Mouse (Mus musculus): ENCODE results near the gene Abi3. TPM values are rescaled to one million over a fixed set of nuclear protein-coding genes. Genes with fewer than 3 reads are reported as not detected.

Gene Abi3
- polyA plus RNA-seq, 1 experiment from 2014 or later, result 3.9 TPM

- Histone ChIP-seq H3K27me3 (ENCODE audit: control insufficient read depth, insufficient read depth, low read length) (peaks cover 19% of the 10 kb centered on the region), H3K9me3 (ENCODE audit: control insufficient read depth, low read length) (no peaks in the 10 kb centered on the region), H3K4me3 (ENCODE audit: low read length) (no peak overlapping the region), H3K36me3 (ENCODE audit: control insufficient read depth, insufficient read depth, low read length) (no peaks in the 10 kb centered on the region), H3K4me2 (replicated peaks; ENCODE audit: low read depth, low read length) (no peak overlapping the region), H3K27ac (ENCODE audit: low read depth, low read length) (no peak overlapping the region), H3K4me1 (ENCODE audit: control insufficient read depth, insufficient read depth, low read length) (peaks cover 5% of the 10 kb centered on the region; the same call in 1 of the 2 replicates), H3K9ac (ENCODE audit: low read depth, low read length) (no peak overlapping the region)
- 93% methylated on average over 4 of the region's 4 CpGs for WGBS
- no peak for ATAC-seq (ENCODE audit: low FRiP score, low TSS enrichment)
Observed at GRCm38 (mm10) chr11:95822437-95822836, 19.8 kb downstream of the Abi3 start.

- Histone ChIP-seq H3K4me3 (ENCODE audit: low read length) (no peak overlapping the region), H3K4me1 (ENCODE audit: control insufficient read depth, insufficient read depth, low read length) (peaks cover 5% of the 10 kb centered on the region; the same call in 1 of the 2 replicates), H3K36me3 (ENCODE audit: control insufficient read depth, insufficient read depth, low read length) (no peaks in the 10 kb centered on the region), H3K9me3 (ENCODE audit: control insufficient read depth, low read length) (no peaks in the 10 kb centered on the region), H3K27me3 (ENCODE audit: control insufficient read depth, insufficient read depth, low read length) (peaks cover 12% of the 10 kb centered on the region), H3K9ac (ENCODE audit: low read depth, low read length) (no peak overlapping the region), H3K4me2 (replicated peaks; ENCODE audit: low read depth, low read length) (no peak overlapping the region), H3K27ac (ENCODE audit: low read depth, low read length) (no peak overlapping the region)
- WGBS, result 74% methylated on average over 3 of the region's 3 CpGs
- ATAC-seq (ENCODE audit: low FRiP score, low TSS enrichment), result no peak
Observed at GRCm38 (mm10) chr11:95821511-95821910, 20.8 kb downstream of the Abi3 start.

GRCm38 (mm10) chr11:95819138-95819537 lies 23.1 kb downstream of the Abi3 start:
- Histone ChIP-seq H3K4me2 (replicated peaks; ENCODE audit: low read depth, low read length) (no peak overlapping the region), H3K9ac (ENCODE audit: low read depth, low read length) (no peak overlapping the region), H3K36me3 (ENCODE audit: control insufficient read depth, insufficient read depth, low read length) (no peaks in the 10 kb centered on the region), H3K9me3 (ENCODE audit: control insufficient read depth, low read length) (no peaks in the 10 kb centered on the region; the same call in 1 of the 2 replicates), H3K4me3 (ENCODE audit: low read length) (no peak overlapping the region), H3K27me3 (ENCODE audit: control insufficient read depth, insufficient read depth, low read length) (no peaks in the 10 kb centered on the region), H3K27ac (ENCODE audit: low read depth, low read length) (no peak overlapping the region), H3K4me1 (ENCODE audit: control insufficient read depth, insufficient read depth, low read length) (no peaks in the 10 kb centered on the region)
- WGBS, result 86% methylated on average over 8 of the region's 8 CpGs
- ATAC-seq (ENCODE audit: low FRiP score, low TSS enrichment), result no peak

GRCm38 (mm10) chr11:95815412-95815811 lies 26.9 kb downstream of the Abi3 start:
- Histone ChIP-seq H3K27me3 (ENCODE audit: control insufficient read depth, insufficient read depth, low read length) (no peaks in the 10 kb centered on the region), H3K4me2 (replicated peaks; ENCODE audit: low read depth, low read length) (no peak overlapping the region), H3K27ac (ENCODE audit: low read depth, low read length) (no peak overlapping the region), H3K9ac (ENCODE audit: low read depth, low read length) (no peak overlapping the region), H3K4me1 (ENCODE audit: control insufficient read depth, insufficient read depth, low read length) (no peaks in the 10 kb centered on the region), H3K36me3 (ENCODE audit: control insufficient read depth, insufficient read depth, low read length) (no peaks in the 10 kb centered on the region), H3K4me3 (ENCODE audit: low read length) (no peak overlapping the region), H3K9me3 (ENCODE audit: control insufficient read depth, low read length) (no peaks in the 10 kb centered on the region; the same call in 1 of the 2 replicates)
- 77% methylated on average over 9 of the region's 9 CpGs for WGBS
- no peak for ATAC-seq (ENCODE audit: low FRiP score, low TSS enrichment)

GRCm38 (mm10) chr11:95814857-95815256 lies 27.4 kb downstream of the Abi3 start:
- WGBS, result 60% methylated on average over 5 of the region's 5 CpGs
- H3K4me2 ChIP-seq (replicated peaks; ENCODE audit: low read depth, low read length), result no peak overlapping the region
- H3K27ac ChIP-seq (ENCODE audit: low read depth, low read length), result no peak overlapping the region
- H3K9ac ChIP-seq (ENCODE audit: low read depth, low read length), result no peak overlapping the region
- H3K4me3 ChIP-seq (ENCODE audit: low read length), result no peak overlapping the region
- no peaks in the 10 kb centered on the region for H3K36me3 ChIP-seq (ENCODE audit: control insufficient read depth, insufficient read depth, low read length)
- H3K27me3 ChIP-seq (ENCODE audit: control insufficient read depth, insufficient read depth, low read length), result no peaks in the 10 kb centered on the region
- no peaks in the 10 kb centered on the region for H3K4me1 ChIP-seq (ENCODE audit: control insufficient read depth, insufficient read depth, low read length)
- H3K9me3 ChIP-seq (ENCODE audit: control insufficient read depth, low read length), result no peaks in the 10 kb centered on the region; the same call in 1 of the 2 replicates
- ATAC-seq (ENCODE audit: low FRiP score, low TSS enrichment), result no peak

GRCm38 (mm10) chr11:95814101-95814500 lies 28.2 kb downstream of the Abi3 start:
- Histone ChIP-seq H3K4me1 (ENCODE audit: control insufficient read depth, insufficient read depth, low read length) (no peaks in the 10 kb centered on the region), H3K4me3 (ENCODE audit: low read length) (no peak overlapping the region), H3K9me3 (ENCODE audit: control insufficient read depth, low read length) (no peaks in the 10 kb centered on the region; the same call in 1 of the 2 replicates), H3K9ac (ENCODE audit: low read depth, low read length) (no peak overlapping the region), H3K36me3 (ENCODE audit: control insufficient read depth, insufficient read depth, low read length) (no peaks in the 10 kb centered on the region), H3K4me2 (replicated peaks; ENCODE audit: low read depth, low read length) (no peak overlapping the region), H3K27ac (ENCODE audit: low read depth, low read length) (no peak overlapping the region), H3K27me3 (ENCODE audit: control insufficient read depth, insufficient read depth, low read length) (no peaks in the 10 kb centered on the region)
- WGBS, result 78% methylated on average over 2 of the region's 2 CpGs
- no peak for ATAC-seq (ENCODE audit: low FRiP score, low TSS enrichment)

- no peak for ATAC-seq (ENCODE audit: low FRiP score, low TSS enrichment)
- Histone ChIP-seq H3K4me1 (ENCODE audit: control insufficient read depth, insufficient read depth, low read length) (no peaks in the 10 kb centered on the region), H3K9ac (ENCODE audit: low read depth, low read length) (no peak overlapping the region), H3K4me3 (ENCODE audit: low read length) (no peak overlapping the region), H3K27ac (ENCODE audit: low read depth, low read length) (no peak overlapping the region), H3K36me3 (ENCODE audit: control insufficient read depth, insufficient read depth, low read length) (no peaks in the 10 kb centered on the region), H3K9me3 (ENCODE audit: control insufficient read depth, low read length) (peaks cover 3% of the 10 kb centered on the region; the same call in 1 of the 2 replicates), H3K4me2 (replicated peaks; ENCODE audit: low read depth, low read length) (no peak overlapping the region), H3K27me3 (ENCODE audit: control insufficient read depth, insufficient read depth, low read length) (no peaks in the 10 kb centered on the region)
- WGBS, result 73% methylated on average over 4 of the region's 4 CpGs
Observed at GRCm38 (mm10) chr11:95812224-95812623, 30.1 kb downstream of the Abi3 start.

GRCm38 (mm10) chr11:95811741-95812140 lies 30.5 kb downstream of the Abi3 start:
- 81% methylated on average over 6 of the region's 6 CpGs for WGBS

GRCm38 (mm10) chr11:95810828-95811227 lies 31.4 kb downstream of the Abi3 start:
- H3K27me3 ChIP-seq (ENCODE audit: control insufficient read depth, insufficient read depth, low read length), result no peaks in the 10 kb centered on the region
- no peak overlapping the region for H3K4me3 ChIP-seq (ENCODE audit: low read length)
- H3K27ac ChIP-seq (ENCODE audit: low read depth, low read length), result no peak overlapping the region
- H3K9me3 ChIP-seq (ENCODE audit: control insufficient read depth, low read length), result peaks cover 3% of the 10 kb centered on the region; the same call in 1 of the 2 replicates
- ATAC-seq (ENCODE audit: low FRiP score, low TSS enrichment), result no peak
- WGBS, result 58% methylated on average over 7 of the region's 7 CpGs
- no peak overlapping the region for H3K9ac ChIP-seq (ENCODE audit: low read depth, low read length)
- H3K36me3 ChIP-seq (ENCODE audit: control insufficient read depth, insufficient read depth, low read length), result no peaks in the 10 kb centered on the region
- no peak overlapping the region for H3K4me2 ChIP-seq (replicated peaks; ENCODE audit: low read depth, low read length)
- no peaks in the 10 kb centered on the region for H3K4me1 ChIP-seq (ENCODE audit: control insufficient read depth, insufficient read depth, low read length)

More at GRCm38 (mm10) chr11:95811741-95812140, 30.5 kb downstream of the Abi3 start:
- Histone ChIP-seq H3K4me2 (replicated peaks; ENCODE audit: low read depth, low read length) (no peak overlapping the region), H3K4me3 (ENCODE audit: low read length) (no peak overlapping the region), H3K27ac (ENCODE audit: low read depth, low read length) (no peak overlapping the region), H3K9ac (ENCODE audit: low read depth, low read length) (no peak overlapping the region), H3K36me3 (ENCODE audit: control insufficient read depth, insufficient read depth, low read length) (no peaks in the 10 kb centered on the region), H3K9me3 (ENCODE audit: control insufficient read depth, low read length) (peaks cover 3% of the 10 kb centered on the region; the same call in 1 of the 2 replicates), H3K27me3 (ENCODE audit: control insufficient read depth, insufficient read depth, low read length) (no peaks in the 10 kb centered on the region), H3K4me1 (ENCODE audit: control insufficient read depth, insufficient read depth, low read length) (no peaks in the 10 kb centered on the region)
- no peak for ATAC-seq (ENCODE audit: low FRiP score, low TSS enrichment)
